Mouse (Mus musculus): ENCODE results near the gene Glrx5.
A peak's percentile ranks its signal among the peaks of the same experiment; 100 is the strongest.

The Glrx5 gene

DNA sequence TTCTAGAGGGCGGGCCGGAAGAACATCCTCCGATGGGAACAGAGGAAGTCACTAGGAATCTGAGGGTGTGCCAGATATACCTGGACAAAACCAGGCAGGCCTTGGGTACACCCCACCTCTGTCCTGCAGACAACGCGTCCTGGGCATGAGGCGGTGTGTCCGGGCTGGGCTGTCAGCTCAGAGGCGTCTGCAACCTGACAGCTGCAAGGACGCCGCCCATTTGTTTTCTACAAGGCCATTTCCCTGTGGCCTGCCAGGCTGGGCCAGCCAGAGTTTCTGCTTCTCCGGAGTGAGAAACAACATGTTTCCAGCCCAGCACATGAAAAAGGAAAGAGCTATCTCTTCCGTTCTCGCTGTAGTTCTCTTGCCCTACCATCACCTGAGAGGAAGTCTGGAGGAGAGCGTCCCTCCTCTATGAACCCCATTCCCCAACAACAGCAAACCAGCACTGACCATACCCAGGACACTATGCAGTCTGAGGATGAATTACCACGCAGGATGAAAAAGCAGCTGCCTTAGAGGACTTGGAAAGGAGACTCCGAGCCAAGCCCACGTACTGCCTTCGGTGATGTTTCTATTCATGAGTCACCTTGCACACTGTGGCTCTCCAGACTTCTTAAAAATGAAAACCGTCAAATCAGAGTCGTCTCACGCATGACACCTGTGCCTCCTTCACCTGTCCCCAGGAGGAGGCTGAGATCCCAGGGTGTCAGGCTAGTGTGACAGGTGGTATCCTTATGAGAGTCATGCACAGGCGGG lies 27.4 kb upstream of the Glrx5 start:
- no peak for DNase-seq (ENCODE audit: low spot score)

DNA sequence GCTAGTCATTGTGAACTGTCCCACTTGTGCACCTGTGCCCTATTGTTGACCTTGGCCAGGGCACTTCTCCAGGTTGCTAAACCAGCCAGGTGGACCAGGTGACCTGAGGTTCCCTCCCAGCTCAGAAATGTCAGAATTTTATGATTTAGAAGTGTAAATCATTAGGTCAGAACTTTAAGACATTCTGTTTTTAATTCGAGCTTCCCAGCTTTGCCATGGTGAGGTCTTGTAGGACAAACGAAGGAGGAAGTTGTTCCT lies 26.8 kb upstream of the Glrx5 start:
- no peak for DNase-seq (ENCODE audit: low spot score)

DNA sequence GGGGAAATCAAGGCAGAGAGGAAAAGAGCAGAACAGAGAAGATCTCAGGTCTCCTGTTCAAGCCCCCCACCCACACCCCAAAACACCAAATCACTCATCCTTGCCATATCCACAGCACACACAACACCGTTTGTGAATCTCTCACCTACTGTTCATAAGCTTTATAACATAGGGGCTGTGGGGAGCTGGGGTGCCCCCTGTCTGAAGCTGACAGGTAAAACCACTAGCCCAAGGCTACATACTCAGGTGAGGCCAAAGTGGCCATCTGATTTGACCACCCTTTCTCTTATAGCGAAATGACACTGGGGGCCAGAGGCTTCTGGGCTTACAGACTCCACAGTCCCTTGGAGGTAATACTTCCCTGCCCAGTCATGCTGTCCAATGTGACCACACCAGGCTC lies 24.3 kb upstream of the Glrx5 start:
- DNase-seq (ENCODE audit: low spot score): no peak

DNA sequence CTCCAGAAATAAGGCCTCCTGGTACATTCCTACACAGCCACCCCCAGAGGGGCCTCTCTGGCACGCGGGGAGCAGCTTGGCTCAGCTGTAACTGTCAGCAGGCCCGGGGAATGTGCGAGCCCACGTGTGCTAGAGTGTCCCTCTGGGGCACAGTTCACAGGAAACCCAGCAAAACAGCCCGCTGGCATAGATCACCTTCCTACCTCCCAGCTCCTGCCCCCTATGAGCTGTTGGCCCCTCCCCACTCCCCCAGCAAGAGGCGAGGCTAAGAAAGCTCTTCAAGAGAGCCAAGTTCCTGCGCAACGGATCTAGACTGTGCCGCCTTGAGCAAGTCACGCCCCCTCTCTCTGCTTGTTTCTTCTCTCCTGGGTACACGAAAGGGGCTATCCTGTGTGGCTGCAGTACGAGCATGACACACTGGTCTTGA lies 23.7 kb upstream of the Glrx5 start:
- DNase-seq (ENCODE audit: low spot score): peak; percentile 36

DNA sequence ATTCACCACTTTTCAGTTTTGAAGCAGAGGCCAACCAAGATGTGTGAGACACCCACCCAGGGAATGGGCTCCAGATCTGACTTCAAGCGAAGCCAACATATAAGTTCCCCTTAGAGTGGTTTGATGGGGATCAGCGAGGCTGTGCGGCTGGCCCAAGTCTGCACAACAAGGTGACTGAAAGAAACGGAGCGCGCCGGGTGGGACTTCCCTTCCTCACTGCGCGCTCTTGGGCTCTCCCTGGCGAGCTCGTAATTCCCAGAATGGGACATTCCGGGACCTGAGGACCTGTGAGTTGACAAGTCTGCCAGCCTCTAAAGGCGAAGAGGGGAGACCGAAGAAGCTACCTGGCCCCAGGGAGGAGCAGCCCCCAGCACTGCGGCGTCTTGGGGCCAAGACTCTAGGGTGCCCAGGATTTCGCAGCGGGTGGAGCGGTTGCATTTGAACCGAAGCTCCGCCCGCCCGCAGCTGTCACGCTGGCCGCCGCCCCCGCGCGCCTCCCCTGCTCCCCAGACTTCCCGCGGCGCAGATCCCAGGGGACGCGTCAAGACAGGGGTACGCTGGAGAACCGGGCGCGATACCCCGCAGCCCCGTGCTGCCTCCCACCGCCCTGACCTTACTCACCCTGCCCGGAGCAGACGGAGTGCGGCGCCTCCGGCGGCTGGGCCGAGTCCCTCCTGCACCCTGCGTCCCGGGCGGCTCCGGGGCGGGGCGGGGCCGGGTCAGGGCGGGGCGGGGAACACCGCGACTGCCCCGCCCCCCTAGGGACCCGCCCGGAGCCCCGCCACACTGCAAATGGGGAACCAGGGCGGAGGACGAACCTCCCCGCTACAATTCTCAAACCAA lies 22.9 kb upstream of the Glrx5 start, which contains the start of gene Syne3:
Gene Syne3 (minus strand): TSS at position 440 of the 843 bp plus-strand sequence.
- peak; percentile 44 for DNase-seq (ENCODE audit: low spot score)

DNA sequence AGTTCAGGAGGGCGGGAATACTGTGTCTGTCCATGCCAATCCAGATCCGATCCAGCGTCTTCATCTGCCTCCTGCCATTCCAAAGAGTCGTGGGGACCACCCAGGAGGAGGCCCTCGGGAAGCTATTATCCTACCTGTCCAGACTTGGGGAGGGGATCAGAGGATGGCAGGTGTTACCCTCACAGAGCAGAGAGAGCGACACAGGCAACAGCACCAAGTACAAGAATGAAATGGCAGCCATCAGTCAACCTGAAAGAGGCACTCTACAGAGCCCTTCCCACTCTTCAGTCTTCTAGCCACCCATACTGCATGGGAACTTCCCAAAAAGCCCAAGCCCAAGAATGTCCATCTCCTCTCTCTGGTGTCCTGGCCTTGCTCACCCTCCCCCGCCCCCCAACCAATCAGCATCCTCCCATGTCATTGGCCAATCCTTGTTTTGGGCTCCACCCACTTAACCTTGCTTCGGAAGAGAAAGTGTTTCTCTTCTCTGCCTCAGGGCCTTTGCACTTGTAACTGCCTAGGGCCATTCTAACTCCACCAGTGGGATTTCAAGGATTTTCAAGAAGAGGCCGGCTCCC lies 22.2 kb upstream of the Glrx5 start:
- no peak for DNase-seq (ENCODE audit: low spot score)

DNA sequence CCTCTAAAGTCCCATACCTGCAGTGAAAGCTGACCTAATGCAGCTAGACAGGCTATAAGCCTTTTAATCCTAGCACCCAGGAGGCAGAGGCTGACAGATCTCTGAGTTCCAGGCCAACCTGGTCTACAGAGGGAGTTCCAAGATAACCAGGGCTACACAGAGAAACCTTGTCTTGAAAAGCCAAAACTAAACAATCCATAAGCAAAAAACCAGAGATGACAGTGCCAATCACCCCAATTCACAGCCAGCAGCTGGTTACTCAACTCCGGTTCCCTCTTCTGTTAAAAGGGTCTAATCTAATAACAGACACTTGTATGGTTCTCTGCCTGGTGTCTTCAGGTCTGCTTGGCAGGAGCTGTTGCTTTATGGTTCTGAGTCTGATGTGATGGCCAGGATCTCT lies 20.9 kb upstream of the Glrx5 start:
- no peak for DNase-seq (ENCODE audit: low spot score)

DNA sequence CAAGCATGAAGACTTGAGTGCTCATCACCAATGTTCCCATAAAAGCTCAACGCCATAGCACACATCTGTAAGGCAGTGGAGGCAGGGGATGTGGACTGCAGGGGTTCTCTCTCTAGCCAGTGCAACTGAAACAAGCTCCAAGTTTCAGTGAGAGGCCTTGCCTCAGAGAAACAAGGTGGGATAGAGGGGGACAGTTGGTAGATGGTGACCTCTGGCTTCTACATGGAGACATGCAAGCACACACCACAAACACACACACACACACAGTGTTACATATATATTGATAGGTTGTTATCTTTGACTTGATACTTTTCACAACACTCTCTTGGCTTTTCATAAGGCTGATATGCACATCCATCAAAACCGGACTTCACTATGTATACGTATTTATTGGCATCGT lies 20.2 kb upstream of the Glrx5 start:
- DNase-seq (ENCODE audit: low spot score): no peak

DNA sequence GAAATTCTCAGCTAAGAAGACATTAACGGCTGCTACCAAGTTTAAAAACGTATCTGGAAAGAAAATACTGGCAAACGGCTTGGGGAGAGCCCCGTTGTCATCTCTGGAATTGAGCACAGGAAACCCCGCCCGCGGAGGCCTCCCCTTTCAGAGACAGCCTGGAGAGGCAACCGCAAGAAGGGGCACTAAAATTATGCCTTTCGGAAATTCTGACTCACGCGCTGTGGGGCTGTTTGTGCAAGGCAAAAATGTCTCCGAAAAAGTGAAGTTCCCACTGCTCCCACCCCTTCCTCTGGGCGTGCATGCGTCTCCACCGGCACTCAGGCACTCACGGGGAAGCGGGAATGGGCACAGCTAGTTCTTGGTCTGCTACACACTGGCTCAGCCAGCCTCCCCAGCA lies 19.4 kb upstream of the Glrx5 start:
- DNase-seq (ENCODE audit: low spot score): no peak

DNA sequence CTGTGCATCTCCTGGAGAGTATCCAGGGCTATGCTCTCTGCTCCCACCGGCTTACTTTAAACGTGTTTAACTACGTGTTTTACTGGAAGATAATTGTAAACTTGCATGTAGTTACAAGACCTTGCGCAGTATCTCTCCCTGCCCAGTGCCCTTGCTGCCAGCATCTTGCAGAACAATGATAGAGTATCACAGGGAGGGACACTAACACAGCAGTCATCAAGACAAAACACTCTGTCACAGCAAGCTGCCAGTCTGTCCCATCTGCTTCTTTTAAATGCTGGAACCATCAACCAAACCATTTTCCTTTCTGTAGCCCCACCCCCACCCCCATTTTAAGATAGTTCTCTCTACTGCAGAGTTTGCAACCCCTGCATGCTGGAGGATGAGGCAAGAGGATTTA lies 16.3 kb upstream of the Glrx5 start:
- DNase-seq (ENCODE audit: low spot score): no peak

DNA sequence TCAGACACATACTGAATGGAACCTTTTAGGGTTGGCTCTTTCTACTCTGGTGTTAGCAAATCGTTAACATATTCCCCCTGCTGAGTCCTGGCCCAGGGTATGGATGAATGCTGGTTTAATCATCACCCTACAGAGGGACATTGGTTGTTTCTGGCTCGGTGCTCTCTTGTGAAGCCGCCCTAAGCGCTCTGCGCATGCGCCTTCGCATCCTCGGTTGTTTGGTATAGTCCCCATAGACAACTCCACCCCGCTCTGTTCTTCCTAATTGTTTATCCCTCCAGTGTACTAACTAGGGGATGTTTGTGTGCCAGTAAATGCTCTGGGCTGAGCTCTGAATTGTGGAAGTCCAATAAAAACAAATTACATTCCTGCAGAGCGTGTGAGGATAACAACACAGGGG lies 15.8 kb upstream of the Glrx5 start:
- DNase-seq (ENCODE audit: low spot score): no peak

DNA sequence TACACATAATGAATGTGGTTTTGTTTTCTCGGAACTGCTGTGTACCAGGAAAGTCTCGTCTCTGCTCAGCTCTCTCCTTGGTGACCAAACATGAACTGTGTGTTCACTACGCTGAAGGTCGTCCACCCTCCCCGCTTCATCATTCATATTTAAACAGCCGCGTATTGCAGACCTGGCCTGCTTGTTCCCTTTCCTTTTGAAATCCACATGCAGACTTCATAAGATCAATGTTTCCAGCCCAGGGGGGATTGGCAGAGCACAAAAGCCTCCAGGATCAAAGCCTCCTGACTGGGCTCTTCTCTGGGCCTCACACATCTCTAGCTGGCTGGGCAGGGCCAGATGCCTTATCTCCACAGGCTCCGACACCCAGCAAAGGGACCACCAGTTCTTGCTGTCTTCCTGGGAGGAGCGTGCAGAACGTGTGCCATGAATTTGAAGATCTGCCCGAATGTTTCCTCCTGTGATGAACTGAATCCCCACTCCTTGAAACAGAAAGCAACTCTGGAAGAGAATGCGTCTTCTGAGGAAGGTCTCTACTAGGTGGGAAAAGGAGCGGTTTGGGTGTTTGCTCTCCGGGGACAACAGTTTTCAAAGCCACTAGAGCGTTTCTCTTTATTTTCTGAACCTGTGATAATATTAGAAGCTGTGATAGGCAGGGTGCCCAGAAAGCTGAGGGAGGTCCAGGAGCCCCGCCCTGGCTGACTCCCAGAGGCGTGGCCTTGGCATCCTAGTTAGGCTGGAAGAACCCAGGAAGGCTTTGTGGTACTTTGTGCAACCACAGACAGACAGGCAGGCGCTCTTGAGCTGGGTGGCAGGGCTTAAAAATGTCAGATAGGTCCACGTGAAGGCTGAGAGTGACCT lies 12.9 kb upstream of the Glrx5 start:
- DNase-seq (ENCODE audit: low spot score): no peak

DNA sequence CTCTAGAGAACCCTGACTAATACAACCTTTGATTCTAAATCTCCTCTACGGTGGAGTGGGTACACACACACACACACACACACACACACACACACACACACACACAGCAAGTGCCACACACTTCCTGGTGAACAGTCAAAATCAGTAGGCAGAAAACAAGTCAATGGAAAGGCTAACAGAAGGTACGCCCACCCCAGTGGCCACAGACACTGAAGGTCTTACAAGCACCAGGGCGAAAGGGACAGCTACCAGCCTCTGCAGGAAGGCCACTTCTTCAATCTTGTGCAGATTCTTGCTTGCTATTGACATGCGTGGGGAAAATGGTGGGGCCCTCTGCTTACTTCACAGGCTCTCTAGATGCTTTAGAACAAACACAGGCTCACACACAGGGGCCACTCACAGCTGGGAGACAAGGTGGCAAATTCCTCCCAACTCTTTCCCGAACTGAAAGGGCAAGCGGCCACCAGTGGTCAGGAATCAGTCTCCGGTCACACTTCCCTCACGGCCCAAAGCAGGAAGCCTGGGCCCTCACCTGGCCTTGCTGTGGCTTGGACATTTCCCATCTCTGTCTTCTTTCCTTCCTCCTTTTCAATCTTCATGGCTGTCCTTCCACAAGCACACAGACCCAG lies 10.9 kb upstream of the Glrx5 start:
- DNase-seq (ENCODE audit: low spot score): no peak

DNA sequence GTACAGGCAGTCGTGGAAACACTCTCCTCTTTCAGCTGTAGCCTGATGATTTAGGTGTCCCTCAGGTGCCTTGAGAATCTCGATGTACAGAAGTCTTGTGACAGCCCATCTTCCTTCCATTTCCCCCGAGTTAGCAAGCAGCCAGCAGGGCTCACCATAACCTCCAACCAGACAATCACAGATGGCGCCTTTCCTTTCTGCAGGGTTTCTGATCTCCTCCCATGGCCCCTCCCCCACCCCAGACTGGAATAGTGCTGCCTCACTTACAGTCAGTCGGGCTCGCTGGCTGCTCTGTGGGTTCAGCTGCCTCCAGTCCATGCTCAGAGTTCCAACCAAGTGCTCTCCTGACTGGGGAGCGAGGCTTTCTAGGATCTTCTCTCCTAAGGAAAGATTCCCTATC lies 10.3 kb upstream of the Glrx5 start:
- DNase-seq (ENCODE audit: low spot score): no peak

DNA sequence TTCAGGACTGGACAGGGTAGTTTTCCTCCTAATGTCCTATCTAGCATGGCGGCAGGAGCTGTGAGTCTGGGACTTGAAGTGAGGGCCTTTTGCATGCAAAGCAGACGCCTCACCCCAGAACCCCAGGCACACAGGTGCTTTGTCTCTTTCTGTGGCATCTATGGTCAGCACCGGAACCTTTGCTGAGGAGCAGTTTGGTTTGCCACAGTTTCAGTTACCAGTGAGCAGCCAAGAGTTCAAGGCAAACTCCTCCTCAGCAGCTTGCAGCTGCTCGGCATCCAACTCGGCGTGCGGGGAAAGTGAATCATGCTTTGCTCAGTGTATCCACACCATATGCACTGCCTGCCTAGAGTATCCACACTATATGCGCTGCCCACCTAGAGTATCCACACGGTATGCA lies 9.7 kb upstream of the Glrx5 start:
- DNase-seq (ENCODE audit: low spot score): no peak

DNA sequence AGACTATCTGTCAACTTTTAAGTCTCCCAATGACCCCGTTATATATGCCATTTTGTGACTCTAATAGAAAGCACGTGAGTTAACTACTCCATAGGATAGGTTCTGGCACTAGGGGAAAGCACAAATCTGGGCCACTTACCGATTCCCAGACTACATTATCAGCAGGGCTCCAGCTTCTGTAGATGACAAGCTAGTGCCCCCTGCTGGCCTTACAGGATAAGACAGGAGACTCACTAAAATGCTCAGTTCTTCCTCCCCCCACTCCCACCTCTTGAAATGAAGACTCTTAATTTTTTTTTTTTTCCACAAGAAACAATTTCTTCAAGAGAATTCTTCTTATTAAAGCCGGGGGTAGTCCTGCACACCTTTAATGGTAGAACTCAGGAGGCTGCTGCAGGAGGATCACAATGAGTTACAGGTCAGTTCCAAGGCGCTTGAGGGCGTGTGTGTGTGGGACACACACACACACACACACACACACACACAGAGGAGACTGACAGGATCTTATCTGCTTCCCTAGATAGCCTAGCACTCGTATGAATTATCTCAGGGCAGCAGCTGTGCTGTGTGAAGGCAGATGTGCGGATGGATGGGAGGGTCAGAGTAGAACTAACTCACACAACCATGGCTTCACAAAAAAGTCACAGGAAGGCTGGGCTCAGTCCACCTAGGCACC lies 7.1 kb upstream of the Glrx5 start:
- DNase-seq (ENCODE audit: low spot score): peak; percentile 90

DNA sequence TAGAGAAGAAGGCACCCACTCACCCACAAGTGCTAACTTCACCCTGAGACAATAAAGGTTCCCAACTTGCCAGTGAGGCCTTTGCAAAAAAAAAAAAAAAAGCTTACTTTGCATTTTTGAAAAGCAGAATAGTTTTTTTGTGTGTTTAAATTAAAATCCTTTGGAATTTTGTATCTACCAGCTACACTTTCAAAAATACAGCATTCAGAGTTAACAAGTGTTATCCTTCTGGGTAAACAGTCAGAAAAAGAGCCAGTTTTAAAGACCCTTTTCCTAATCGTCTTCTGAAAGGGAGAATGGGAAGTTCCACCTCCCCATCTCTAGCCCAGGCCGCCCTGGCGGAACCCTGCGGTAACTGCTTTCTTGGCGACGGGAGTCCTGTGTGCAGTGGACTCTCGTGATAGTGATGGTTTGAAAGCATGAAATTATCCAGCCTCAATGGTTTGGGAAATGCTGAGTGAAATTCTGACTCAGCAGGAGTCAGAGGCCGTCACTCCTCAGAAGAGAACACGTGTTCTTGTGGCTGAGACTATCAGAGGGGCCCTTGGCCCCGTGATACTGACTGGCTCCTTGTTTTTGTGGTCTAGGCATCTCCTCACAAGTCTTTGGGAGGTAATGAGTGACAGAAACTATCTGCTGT lies 6.4 kb upstream of the Glrx5 start:
- DNase-seq (ENCODE audit: low spot score): no peak

DNA sequence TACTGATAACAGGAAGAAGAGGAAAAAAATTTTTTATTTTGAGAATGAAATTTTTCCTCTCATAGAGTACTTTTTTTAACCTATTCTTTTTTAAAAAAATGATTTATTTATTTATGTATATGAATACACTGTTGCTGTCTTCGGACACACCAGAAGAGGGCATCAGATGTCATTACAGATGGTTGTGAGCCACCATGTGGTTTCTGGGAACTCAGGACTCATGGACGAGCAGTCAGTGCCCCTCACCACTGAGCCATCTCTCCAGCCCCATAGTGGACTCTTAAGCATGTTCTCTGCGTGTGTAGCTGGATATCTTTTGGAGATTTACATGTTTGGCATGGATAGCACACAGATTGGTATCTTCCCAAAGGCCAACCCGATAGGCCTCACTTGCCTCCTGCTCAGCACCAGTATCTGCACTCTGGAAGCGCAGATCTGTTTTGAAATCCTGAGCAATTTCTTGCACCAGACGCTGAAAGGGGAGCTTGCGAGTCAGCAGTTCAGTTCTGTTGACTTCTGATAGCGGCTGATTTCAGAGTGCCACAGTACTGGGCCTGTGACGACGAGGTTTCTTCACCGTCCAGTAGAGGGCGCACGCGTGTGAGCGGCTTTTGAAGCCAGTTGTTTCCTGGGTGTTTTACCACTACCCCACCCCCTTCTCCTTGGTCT lies 5.0 kb upstream of the Glrx5 start:
- DNase-seq (ENCODE audit: low spot score): peak; percentile 81

DNA sequence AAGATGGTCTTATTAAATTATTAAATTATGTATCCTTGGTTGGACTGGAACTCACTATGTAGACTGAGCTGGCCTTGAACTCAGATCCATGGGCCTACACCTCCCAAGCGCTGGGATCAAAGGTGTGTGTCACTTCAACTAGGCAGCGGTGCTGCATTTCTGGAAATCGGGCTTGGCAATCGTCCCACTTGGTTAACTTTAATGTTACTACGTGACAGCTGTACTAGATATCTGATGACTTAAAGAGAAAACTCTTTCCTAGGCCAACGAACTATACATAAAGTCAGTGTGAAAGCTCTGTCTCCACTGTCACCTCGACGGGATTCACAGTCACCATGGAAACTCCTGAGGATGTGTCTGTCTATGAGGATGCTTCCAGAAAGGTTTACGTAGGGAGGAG lies 2.6 kb upstream of the Glrx5 start:
- DNase-seq (ENCODE audit: low spot score): no peak

Measured in retina, embryonic 14.5 days (tissue).